Mouse (Mus musculus): ENCODE data around the gene Pigw. TPM values are rescaled to one million over a fixed set of nuclear protein-coding genes. Genes with fewer than 3 reads are reported as not detected.

Pigw gene
- total RNA-seq (2021): 1 to 10 TPM; 6.6 to 6.8 TPM
- long read RNA-seq, experiment 1, partial matches to known transcripts: 0 of 2 reads
- long read RNA-seq, experiment 1, other reads (novel, unspliced or antisense): 0 of 2 reads
- long read RNA-seq, experiment 2: 0 reads

GRCm38 (mm10) chr11:84879772-84880464 lies at the start of gene Pigw, which contains the start of gene Myo19:
Gene Pigw, minus strand, starts transcription at chr11:84880285.
Gene Myo19, plus strand, starts transcription at chr11:84880148.
- peak; percentile 87 for DNase-seq
- intact Hi-C loops (cut with DNase I; ENCODE audit: low total_unique reads): no loop called here

- intact Hi-C loops (cut with DNase I; ENCODE audit: low total_unique reads): loop anchor here (5.0 kb wide), 1 partner anchor 61 kb away; no protein-coding TSS in a partner anchor
- no peak for DNase-seq
Measured at GRCm38 (mm10) chr11:84920981-84921380, 40.9 kb upstream of the Pigw start.

- intact Hi-C loops (cut with DNase I; ENCODE audit: low total_unique reads): loop anchor here (5.0 kb wide), 1 partner anchor 62 kb away; no protein-coding TSS in a partner anchor
- DNase-seq: no peak
Measured at GRCm38 (mm10) chr11:84919951-84920350, 39.9 kb upstream of the Pigw start.

- DNase-seq: peak; percentile 13
- intact Hi-C loops (cut with DNase I; ENCODE audit: low total_unique reads): no loop called here
Measured at GRCm38 (mm10) chr11:84919276-84919675, 39.2 kb upstream of the Pigw start.

GRCm38 (mm10) chr11:84918425-84918824 lies 38.3 kb upstream of the Pigw start:
- intact Hi-C loops (cut with DNase I; ENCODE audit: low total_unique reads): no loop called here
- peak; percentile 82 for DNase-seq

GRCm38 (mm10) chr11:84916703-84917300 lies 36.7 kb upstream of the Pigw start:
- no peak for DNase-seq
- intact Hi-C loops (cut with DNase I; ENCODE audit: low total_unique reads): no loop called here

GRCm38 (mm10) chr11:84916053-84916702 lies 36.1 kb upstream of the Pigw start, which contains the start of gene Znhit3:
Gene Znhit3, minus strand, starts transcription at chr11:84916366.
- peak; percentile 77 for DNase-seq
- intact Hi-C loops (cut with DNase I; ENCODE audit: low total_unique reads): no loop called here

- DNase-seq: no peak
- intact Hi-C loops (cut with DNase I; ENCODE audit: low total_unique reads): no loop called here
Measured at GRCm38 (mm10) chr11:84914673-84915072, 34.6 kb upstream of the Pigw start.

- no peak for DNase-seq
Measured at GRCm38 (mm10) chr11:84910411-84910810, 30.3 kb upstream of the Pigw start.

GRCm38 (mm10) chr11:84908480-84908879 lies 28.4 kb upstream of the Pigw start:
- intact Hi-C loops (cut with DNase I; ENCODE audit: low total_unique reads): no loop called here
- DNase-seq: no peak

More at GRCm38 (mm10) chr11:84910411-84910810, 30.3 kb upstream of the Pigw start:
- intact Hi-C loops (cut with DNase I; ENCODE audit: low total_unique reads): no loop called here

GRCm38 (mm10) chr11:84907081-84907480 lies 27.0 kb upstream of the Pigw start:
- intact Hi-C loops (cut with DNase I; ENCODE audit: low total_unique reads): no loop called here
- no peak for DNase-seq

GRCm38 (mm10) chr11:84904597-84905144 lies 24.6 kb upstream of the Pigw start:
- no peak for DNase-seq

GRCm38 (mm10) chr11:84893113-84893512 lies 13.0 kb upstream of the Pigw start:
- intact Hi-C loops (cut with DNase I; ENCODE audit: low total_unique reads): no loop called here
- DNase-seq: no peak

More at GRCm38 (mm10) chr11:84904597-84905144, 24.6 kb upstream of the Pigw start:
- intact Hi-C loops (cut with DNase I; ENCODE audit: low total_unique reads): no loop called here

- no peak for DNase-seq
- intact Hi-C loops (cut with DNase I; ENCODE audit: low total_unique reads): no loop called here
Measured at GRCm38 (mm10) chr11:84891705-84892104, 11.6 kb upstream of the Pigw start.

GRCm38 (mm10) chr11:84889492-84889891 lies 9.4 kb upstream of the Pigw start:
- intact Hi-C loops (cut with DNase I; ENCODE audit: low total_unique reads): no loop called here
- DNase-seq: no peak

GRCm38 (mm10) chr11:84888025-84888424 lies 7.9 kb upstream of the Pigw start:
- intact Hi-C loops (cut with DNase I; ENCODE audit: low total_unique reads): no loop called here

GRCm38 (mm10) chr11:84886767-84887511 lies 6.9 kb upstream of the Pigw start:
- intact Hi-C loops (cut with DNase I; ENCODE audit: low total_unique reads): no loop called here
- no peak for DNase-seq

More at GRCm38 (mm10) chr11:84888025-84888424, 7.9 kb upstream of the Pigw start:
- DNase-seq: no peak

- DNase-seq: no peak
- intact Hi-C loops (cut with DNase I; ENCODE audit: low total_unique reads): no loop called here
Measured at GRCm38 (mm10) chr11:84886236-84886635, 6.2 kb upstream of the Pigw start.

- DNase-seq: no peak
- intact Hi-C loops (cut with DNase I; ENCODE audit: low total_unique reads): no loop called here
Measured at GRCm38 (mm10) chr11:84885238-84885637, 5.2 kb upstream of the Pigw start.
